Mouse (Mus musculus) neural tube, embryonic 15.5 days (tissue): Measurements from ENCODE around the gene Tbc1d1. TPM values are rescaled to one million over a fixed set of nuclear protein-coding genes. Genes with fewer than 3 reads are reported as not detected.
A peak's percentile ranks its signal among the peaks of the same experiment; 100 is the strongest.

Experiments used
- ATAC-seq: fragments of 200-750 bp; cut with Nextera tagmentation; 2 replicates; pipeline ENCODE4 v1.8.0; 2017; ENCODE audit warnings: mild to moderate bottlenecking, moderate TSS enrichment, moderate library complexity; ENCODE audit not compliant: low FRiP score
- H3K27ac ChIP-seq: fragments of 300-500 bp; sonication (generic); replicated peaks from 2 replicates; pipeline ENCODE4 v1.5.1; 2015; ENCODE audit warnings: mild to moderate bottlenecking, inconsistent platforms
- H3K27me3 ChIP-seq: fragments of 300-500 bp; sonication (generic); replicated peaks from 2 replicates; pipeline ENCODE4 v1.6.1; 2015; ENCODE audit warnings: inconsistent platforms
- H3K36me3 ChIP-seq: fragments of 300-500 bp; sonication (generic); 2 replicates; pipeline ENCODE4 v1.6.1; 2015; ENCODE audit warnings: inconsistent platforms
- H3K4me1 ChIP-seq: fragments of 300-500 bp; sonication (generic); 2 replicates; pipeline ENCODE4 v1.6.1; 2015; ENCODE audit warnings: inconsistent platforms
- H3K4me2 ChIP-seq: fragments of 300-500 bp; sonication (generic); 2 replicates; pipeline ENCODE4 v1.6.1; 2015; ENCODE audit warnings: inconsistent platforms, mild to moderate bottlenecking, moderate library complexity
- H3K4me3 ChIP-seq: fragments of 300-500 bp; sonication (generic); replicated peaks from 2 replicates; pipeline ENCODE4 v1.5.1; 2015; ENCODE audit warnings: mild to moderate bottlenecking, inconsistent platforms
- H3K9ac ChIP-seq: fragments of 300-500 bp; sonication (generic); replicated peaks from 2 replicates; pipeline ENCODE4 v1.6.1; 2015; ENCODE audit warnings: mild to moderate bottlenecking, inconsistent platforms
- H3K9me3 ChIP-seq: fragments of 300-500 bp; sonication (generic); replicated peaks from 2 replicates; pipeline ENCODE4 v1.6.1; 2016; ENCODE audit warnings: inconsistent platforms
- WGBS: fragments of 180-500 bp; shearing (Covaris S2); methylation state at CpG from one replicate; pipeline ENCODE4 v1.1.7; 2015; ENCODE audit warnings: mixed read lengths; 5-methylcytosine and 5-hydroxymethylcytosine counted together
- polyA plus RNA-seq: library from polyadenylated mRNA; unstranded; fragments of >200 nt; fragmentation: Nextera tagmentation; extraction: Ambion mirVana; gene quantifications from 2 replicates; pipeline ENCODE4 v1.2.1, GENCODE M21; 2015

The Tbc1d1 gene
- polyA plus RNA-seq, 1 experiment from 2014 or later: 13.5 TPM

DNA sequence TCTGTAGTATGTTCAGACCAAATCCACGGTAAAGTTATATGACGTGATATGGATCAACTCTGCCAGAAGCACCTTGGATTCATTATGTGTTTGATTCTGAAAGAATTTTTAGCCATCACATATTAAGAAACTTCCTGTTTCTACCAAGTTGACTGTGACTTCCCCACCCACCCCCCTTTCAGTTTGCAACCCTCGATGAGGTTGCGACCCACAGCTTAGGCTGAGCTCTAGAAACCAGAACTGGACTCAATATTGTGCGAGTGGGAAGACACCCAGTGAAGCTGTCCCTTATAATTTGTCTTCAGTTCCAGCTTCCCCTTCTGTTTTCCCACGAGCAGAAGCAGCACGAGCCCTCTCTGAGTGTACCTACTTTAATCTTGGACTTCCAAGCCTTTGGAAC is 55.2 kb downstream of the Tbc1d1 start:
- H3K36me3 ChIP-seq: no peaks in the 10 kb centered on the region
- H3K27ac ChIP-seq: no peak overlapping the region
- no peak overlapping the region for H3K9ac ChIP-seq
- no peak overlapping the region for H3K4me2 ChIP-seq
- no peaks in the 10 kb centered on the region for H3K27me3 ChIP-seq
- no peaks in the 10 kb centered on the region for H3K9me3 ChIP-seq
- H3K4me1 ChIP-seq: 0 out of 2 replicates have a peak, but pooled peaks cover 2% of the 10 kb centered on the region
- WGBS: 94% methylated on average over 7 of the region's 7 CpGs
- H3K4me3 ChIP-seq: no peak overlapping the region
- no peak for ATAC-seq

DNA sequence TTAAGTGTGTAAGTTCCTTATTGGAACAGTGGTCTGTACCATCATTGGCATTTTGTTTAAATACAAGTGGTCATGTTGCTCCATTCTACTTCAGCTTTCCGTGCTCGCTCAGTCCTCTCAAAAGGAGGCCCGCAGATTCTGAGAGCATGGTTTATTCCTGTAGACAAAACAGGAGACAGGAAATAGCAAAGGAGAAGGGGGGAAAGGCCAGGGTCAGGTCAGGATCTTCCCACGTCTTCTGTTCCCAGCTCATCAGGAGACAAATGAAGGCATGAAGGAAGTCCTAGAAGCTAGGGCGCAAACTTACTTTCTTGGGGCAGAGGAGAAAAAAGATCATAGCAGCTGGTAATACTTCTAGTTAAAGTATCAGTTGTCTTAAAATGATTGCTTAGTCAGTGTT is 56.1 kb downstream of the Tbc1d1 start:
- no peak overlapping the region for H3K9ac ChIP-seq
- H3K4me3 ChIP-seq: no peak overlapping the region
- no peaks in the 10 kb centered on the region for H3K36me3 ChIP-seq
- no peaks in the 10 kb centered on the region for H3K9me3 ChIP-seq
- 73% methylated on average over 5 of the region's 5 CpGs for WGBS
- ATAC-seq: no peak
- no peaks in the 10 kb centered on the region for H3K27me3 ChIP-seq
- H3K4me2 ChIP-seq: no peak overlapping the region
- H3K27ac ChIP-seq: no peak overlapping the region
- H3K4me1 ChIP-seq: 0 out of 2 replicates have a peak, but pooled peaks cover 2% of the 10 kb centered on the region

DNA sequence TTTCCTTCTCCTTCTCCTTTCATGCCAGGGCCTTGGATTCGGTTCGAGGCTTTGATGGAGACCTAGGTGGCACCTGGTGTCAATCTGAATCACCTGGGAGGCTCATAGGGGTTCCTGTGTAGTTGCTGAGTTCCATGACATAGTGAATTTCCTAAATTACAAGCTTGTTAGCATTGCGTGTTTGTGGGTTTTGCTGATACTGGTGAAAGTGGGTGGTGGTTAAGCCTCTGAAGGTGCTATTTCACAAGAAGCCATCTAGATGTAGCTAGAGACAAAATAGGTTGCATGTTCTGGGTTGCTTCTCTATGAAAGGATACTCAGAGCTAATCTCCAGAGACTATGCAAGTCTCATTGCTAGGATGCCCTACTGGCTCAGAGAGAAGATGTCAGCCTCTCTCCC is 56.5 kb downstream of the Tbc1d1 start:
- H3K4me3 ChIP-seq: no peak overlapping the region
- H3K27ac ChIP-seq: no peak overlapping the region
- H3K4me2 ChIP-seq: no peak overlapping the region
- H3K36me3 ChIP-seq: no peaks in the 10 kb centered on the region
- H3K9me3 ChIP-seq: no peaks in the 10 kb centered on the region
- no peaks in the 10 kb centered on the region for H3K27me3 ChIP-seq
- H3K4me1 ChIP-seq: peaks cover 3% of the 10 kb centered on the region; the same call in 1 of the 2 replicates
- ATAC-seq: no peak
- 84% methylated on average over 3 of the region's 3 CpGs for WGBS
- no peak overlapping the region for H3K9ac ChIP-seq

DNA sequence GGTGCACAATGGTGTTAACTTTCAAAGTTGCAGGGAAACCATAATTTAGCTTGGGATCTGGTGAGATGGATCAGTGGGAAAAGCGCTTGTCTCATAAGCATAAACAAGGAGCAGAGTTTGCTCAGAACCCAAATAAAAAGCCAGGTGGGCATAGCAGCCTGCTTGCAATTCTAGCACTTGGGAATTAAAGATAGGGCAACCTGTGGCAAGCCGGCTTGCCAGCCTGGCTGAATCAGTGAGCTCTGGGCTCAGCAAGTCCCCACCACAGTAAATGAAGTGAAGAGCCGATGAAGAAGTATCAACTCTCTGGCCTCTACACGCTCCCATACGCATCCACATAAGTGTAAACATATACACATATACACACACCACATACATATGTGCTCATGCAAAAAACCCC is 59.7 kb downstream of the Tbc1d1 start:
- 94% methylated on average over 5 of the region's 5 CpGs for WGBS
- no peak overlapping the region for H3K4me2 ChIP-seq
- peaks cover 4% of the 10 kb centered on the region; the same call in 1 of the 2 replicates for H3K4me1 ChIP-seq
- H3K27ac ChIP-seq: no peak overlapping the region
- H3K9me3 ChIP-seq: no peaks in the 10 kb centered on the region
- no peak overlapping the region for H3K4me3 ChIP-seq
- H3K27me3 ChIP-seq: no peaks in the 10 kb centered on the region
- H3K9ac ChIP-seq: no peak overlapping the region
- ATAC-seq: no peak
- no peaks in the 10 kb centered on the region for H3K36me3 ChIP-seq

DNA sequence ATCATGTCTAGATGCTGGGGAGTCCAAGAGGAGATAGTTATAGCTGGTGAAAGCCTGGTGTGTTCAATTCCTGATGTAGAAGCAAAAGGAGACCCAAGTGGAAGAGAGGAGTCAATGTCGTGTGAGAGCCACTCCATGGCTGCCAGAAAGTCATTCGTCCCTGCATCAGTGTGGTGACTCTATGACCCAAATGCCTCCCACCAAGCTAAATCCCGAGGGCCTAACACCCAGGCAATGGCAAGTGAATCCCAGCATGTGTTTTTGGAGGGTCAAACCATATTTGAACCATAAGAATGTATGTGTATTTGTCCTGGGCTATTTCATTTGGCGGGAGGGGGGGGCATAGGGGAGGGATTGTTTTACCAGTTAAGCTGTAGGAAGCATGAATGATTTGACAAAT is 60.2 kb downstream of the Tbc1d1 start:
- H3K4me3 ChIP-seq: no peak overlapping the region
- no peak overlapping the region for H3K4me2 ChIP-seq
- H3K4me1 ChIP-seq: peaks cover 4% of the 10 kb centered on the region; the same call in 1 of the 2 replicates
- H3K27ac ChIP-seq: no peak overlapping the region
- no peak overlapping the region for H3K9ac ChIP-seq
- 89% methylated on average over 4 of the region's 4 CpGs for WGBS
- H3K36me3 ChIP-seq: no peaks in the 10 kb centered on the region
- no peaks in the 10 kb centered on the region for H3K27me3 ChIP-seq
- no peak for ATAC-seq
- no peaks in the 10 kb centered on the region for H3K9me3 ChIP-seq

DNA sequence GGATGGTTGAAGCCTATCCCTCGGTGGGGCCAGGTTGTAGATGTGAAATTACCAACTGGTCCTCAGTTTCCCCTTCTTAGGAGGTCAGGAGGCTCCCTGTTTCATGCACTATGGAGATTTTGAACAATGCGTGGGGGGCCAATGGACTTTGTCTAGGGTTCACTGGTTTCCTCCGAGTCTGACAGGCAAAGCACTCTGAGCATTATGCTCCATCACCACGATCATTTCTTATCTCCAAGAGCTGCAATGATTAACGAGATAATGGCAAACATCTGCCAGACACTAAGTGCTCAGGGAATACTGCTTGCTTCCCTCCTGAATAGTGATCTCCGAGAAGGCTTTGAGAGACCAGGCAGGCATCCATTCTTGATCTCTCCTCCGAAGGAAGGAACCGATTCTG is 61.2 kb downstream of the Tbc1d1 start:
- H3K4me2 ChIP-seq: no peak overlapping the region
- no peak for ATAC-seq
- 73% methylated on average over 8 of the region's 8 CpGs for WGBS

DNA sequence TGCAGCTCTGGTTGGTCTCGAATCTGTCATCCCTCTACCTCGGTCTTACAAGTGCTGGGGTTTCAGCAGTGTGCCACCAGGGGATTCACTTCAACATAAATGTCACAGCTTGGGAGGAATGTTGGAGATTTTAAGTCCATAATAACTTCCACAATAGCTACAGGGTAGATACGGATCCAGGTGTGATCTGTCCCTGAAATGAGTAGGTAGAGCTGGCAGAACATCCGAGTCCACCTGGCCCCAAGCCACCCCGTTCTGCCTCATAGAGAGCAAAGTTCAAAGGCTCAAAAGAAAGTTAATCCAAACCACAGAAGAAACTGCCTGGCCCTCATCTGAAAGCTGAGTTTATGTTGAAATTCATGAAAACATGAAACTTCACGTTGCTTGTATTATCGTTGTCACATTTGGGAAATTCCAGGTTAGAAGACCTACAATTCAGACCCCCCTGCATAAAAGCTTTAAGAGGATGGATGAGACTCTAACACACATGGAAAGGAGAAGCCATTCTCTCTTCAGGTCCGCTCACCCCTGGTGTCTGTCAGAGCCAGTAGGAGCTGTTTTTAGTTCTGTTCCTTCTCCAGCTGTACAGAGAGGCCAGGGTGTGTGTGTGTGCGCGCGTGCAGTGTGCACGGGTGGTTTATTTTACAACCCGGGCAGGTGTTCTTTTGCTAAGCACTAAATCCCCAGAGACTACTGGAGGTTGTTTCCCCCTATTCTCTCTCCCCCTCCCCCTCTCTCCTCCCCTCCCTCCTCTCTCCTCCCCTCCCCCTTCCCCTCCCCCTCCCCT is 61.9 kb downstream of the Tbc1d1 start:
- Histone ChIP-seq H3K9me3 (no peaks in the 10 kb centered on the region), H3K9ac (no peak overlapping the region), H3K4me1 (peaks cover 4% of the 10 kb centered on the region; the same call in 1 of the 2 replicates), H3K27ac (no peak overlapping the region), H3K36me3 (no peaks in the 10 kb centered on the region), H3K4me3 (no peak overlapping the region), H3K27me3 (no peaks in the 10 kb centered on the region), H3K4me2 (no peak overlapping the region)
- no peak for ATAC-seq
- WGBS: 62% methylated on average over 13 of the region's 13 CpGs

More for the DNA sequence above, 61.2 kb downstream of the Tbc1d1 start:
- Histone ChIP-seq H3K4me1 (peaks cover 4% of the 10 kb centered on the region; the same call in 1 of the 2 replicates), H3K4me3 (no peak overlapping the region), H3K27ac (no peak overlapping the region), H3K36me3 (no peaks in the 10 kb centered on the region), H3K9me3 (no peaks in the 10 kb centered on the region), H3K27me3 (no peaks in the 10 kb centered on the region), H3K9ac (no peak overlapping the region)

DNA sequence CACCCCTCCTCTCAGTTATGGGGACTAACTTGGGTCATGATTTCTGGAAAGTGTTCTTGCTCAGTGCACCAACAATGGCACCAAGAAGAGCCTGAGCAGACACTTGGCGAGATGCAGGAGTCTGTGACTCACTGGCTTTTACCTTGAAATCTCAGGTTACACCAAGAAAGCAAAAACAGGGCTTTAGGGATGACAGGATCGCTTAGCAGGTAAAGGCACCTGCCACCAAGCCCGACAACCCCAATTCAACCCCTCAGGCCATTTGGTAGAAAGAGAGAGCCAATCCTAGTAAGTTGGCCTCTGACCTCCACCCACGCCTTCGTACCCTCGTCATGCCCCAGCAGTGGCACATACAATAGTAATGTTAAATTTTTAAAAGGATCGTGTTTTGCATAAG is 62.5 kb downstream of the Tbc1d1 start:
- Histone ChIP-seq H3K4me1 (peaks cover 4% of the 10 kb centered on the region; the same call in 1 of the 2 replicates), H3K9me3 (no peaks in the 10 kb centered on the region), H3K9ac (no peak overlapping the region), H3K4me3 (no peak overlapping the region), H3K27me3 (no peaks in the 10 kb centered on the region), H3K36me3 (no peaks in the 10 kb centered on the region), H3K27ac (no peak overlapping the region), H3K4me2 (no peak overlapping the region)
- 78% methylated on average over 7 of the region's 7 CpGs for WGBS
- ATAC-seq: no peak

DNA sequence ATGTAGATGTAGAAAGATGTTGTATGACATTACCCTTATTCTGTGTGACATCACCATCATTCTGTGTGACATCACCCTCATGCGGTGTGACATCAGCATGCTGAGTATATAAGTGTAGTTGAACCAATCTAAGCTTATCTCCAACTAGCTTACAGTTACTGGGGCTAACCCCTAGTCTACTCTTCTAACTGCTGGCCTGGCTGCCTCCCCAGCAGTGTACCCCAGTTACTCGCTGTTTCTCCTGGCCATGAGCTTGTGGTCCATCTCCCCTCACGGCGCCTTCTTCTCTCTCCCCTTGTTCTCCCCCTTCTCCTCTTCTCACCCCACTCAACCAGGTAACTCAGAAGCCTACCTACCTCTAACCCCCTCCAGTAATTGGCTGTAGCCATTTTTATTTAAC is 64.7 kb downstream of the Tbc1d1 start:
- Histone ChIP-seq H3K27ac (no peak overlapping the region), H3K9ac (no peak overlapping the region), H3K9me3 (no peaks in the 10 kb centered on the region), H3K4me1 (peaks cover 18% of the 10 kb centered on the region), H3K27me3 (no peaks in the 10 kb centered on the region), H3K4me2 (no peak overlapping the region), H3K4me3 (no peak overlapping the region), H3K36me3 (no peaks in the 10 kb centered on the region)
- ATAC-seq: no peak
- 96% methylated on average over 4 of the region's 4 CpGs for WGBS

DNA sequence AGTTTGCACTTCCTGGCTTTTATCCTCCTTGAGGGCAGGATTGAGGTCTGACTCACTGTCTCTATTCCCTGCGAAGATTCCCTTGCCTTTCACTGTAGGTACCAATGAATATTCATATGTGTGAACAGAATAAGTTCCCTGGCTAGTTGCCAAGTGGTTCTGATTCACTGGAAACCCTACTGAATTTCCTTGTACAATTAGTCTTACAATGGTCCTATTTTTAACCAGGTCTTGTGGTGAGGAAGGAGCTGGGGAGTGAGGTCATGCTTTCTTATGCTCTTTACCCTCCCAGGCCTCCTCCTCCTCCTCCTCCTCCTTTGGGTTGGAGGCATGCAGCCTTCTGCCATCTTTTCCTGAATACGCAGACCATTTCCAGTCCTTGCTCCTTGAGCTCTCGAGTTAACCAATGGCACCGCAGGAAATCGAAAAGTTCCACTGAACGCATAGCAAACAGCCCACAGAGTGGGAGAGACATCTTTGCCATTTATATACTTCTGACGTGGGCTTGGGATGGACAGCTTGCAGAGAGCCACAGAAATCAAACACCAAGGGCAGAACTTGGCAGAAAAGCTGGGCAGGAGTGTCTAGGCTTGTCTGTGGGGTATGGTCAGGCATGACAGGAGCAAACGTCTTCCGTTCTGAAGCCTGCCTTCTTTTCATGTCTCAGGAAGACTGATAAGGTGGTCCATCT is 68.8 kb downstream of the Tbc1d1 start:
- H3K9me3 ChIP-seq: no peaks in the 10 kb centered on the region
- H3K4me1 ChIP-seq: peaks cover 22% of the 10 kb centered on the region
- no peak; the same call in 1 of the 2 replicates for ATAC-seq
- H3K4me3 ChIP-seq: no peak overlapping the region
- 0 out of 2 replicates have a peak overlapping the region, but pooled peaks have one; percentile 1 for H3K27ac ChIP-seq
- no peak overlapping the region for H3K4me2 ChIP-seq
- H3K9ac ChIP-seq: no peak overlapping the region
- WGBS: 67% methylated on average over 9 of the region's 9 CpGs
- no peaks in the 10 kb centered on the region for H3K27me3 ChIP-seq
- no peaks in the 10 kb centered on the region for H3K36me3 ChIP-seq

DNA sequence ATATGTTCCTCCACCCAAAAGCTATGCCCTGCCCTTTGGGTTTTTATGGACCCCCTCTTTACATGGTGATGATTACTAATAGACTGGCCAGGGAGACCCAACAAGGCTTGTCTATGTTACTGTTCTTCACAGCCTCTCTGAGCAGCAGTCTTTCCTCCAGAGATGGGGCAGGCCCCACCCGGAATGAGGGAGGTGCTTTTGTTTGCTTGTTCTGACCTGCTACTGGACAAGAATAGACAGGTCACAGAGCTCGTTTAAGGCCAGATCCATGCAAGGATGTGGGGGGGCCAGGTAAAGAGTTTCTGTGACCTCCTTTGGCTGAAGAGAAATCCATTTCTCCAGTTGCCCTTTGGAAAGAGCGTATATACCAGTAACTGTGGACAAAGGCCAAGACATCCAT is 72.1 kb downstream of the Tbc1d1 start:
- Histone ChIP-seq H3K4me3 (no peak overlapping the region), H3K9me3 (no peaks in the 10 kb centered on the region), H3K27ac (no peak overlapping the region), H3K27me3 (no peaks in the 10 kb centered on the region), H3K9ac (no peak overlapping the region), H3K4me1 (peaks cover 36% of the 10 kb centered on the region), H3K36me3 (no peaks in the 10 kb centered on the region), H3K4me2 (no peak overlapping the region)
- ATAC-seq: no peak
- WGBS: 80% methylated on average over 3 of the region's 3 CpGs

DNA sequence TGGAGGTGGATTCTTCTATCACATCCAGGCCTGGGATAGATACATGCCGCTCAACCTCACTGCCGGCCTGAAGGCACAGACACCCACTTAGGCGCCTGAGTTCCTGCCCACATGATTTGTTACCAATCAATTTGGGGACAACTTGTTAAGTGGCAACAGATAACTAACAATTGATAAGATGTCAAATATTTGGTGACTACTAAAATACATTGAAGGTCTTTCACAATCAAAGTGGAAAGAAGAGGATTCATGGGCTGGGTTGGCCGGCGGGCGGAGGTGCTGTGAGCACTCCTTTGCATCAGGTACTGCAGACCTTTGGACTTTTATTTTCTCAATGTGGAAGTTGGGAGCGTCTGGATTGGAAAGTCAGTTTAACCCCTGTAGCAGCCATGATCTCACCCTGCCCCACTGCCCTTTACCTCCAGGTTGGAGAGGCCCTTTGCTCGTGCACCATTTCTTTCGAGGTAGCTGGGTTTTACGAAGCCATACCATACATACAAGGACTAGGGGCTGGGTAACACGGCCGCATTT is 73.3 kb downstream of the Tbc1d1 start:
- WGBS: 49% methylated on average over 12 of the region's 12 CpGs
- H3K9ac ChIP-seq: no peak overlapping the region
- ATAC-seq: no peak
- H3K4me3 ChIP-seq: peak overlapping the region; percentile 59
- peaks cover 35% of the 10 kb centered on the region for H3K4me1 ChIP-seq
- H3K27ac ChIP-seq: peak overlapping the region; percentile 72
- H3K9me3 ChIP-seq: no peaks in the 10 kb centered on the region
- peak overlapping the region; percentile 97 for H3K4me2 ChIP-seq
- H3K27me3 ChIP-seq: no peaks in the 10 kb centered on the region
- H3K36me3 ChIP-seq: no peaks in the 10 kb centered on the region
